Mouse (Mus musculus): ENCODE measurements around the gene Tmem145.

GRCm38 (mm10) chr7:25309425-25309824 is 3.5 kb downstream of the Tmem145 start:
- TF ChIP-seq POLR2A (IDR thresholded peaks at IDR 0.05; ENCODE audit: borderline replicate concordance, control insufficient read depth, low read depth, low read length) (no peak), CTCF (IDR thresholded peaks at IDR 0.05; ENCODE audit: control insufficient read depth, insufficient read depth, low read length) (no peak)
